Mouse (Mus musculus) lung, postnatal 4 days (tissue): Measurements from ENCODE around the gene Plch2.
A peak's percentile ranks its signal among the peaks of the same experiment; 100 is the strongest.

ENCODE experiments used
- DNase-seq, 2 experiments: peaks; one replicate each; pipeline ENCODE4 v3.0.0; 2021

Gene Plch2

GRCm38 (mm10) chr4:154952461-154953241, 103.9 kb downstream of the Plch2 start:
- no peak for DNase-seq

- no peak for DNase-seq
These were observed 107.0 kb downstream of the Plch2 start for GRCm38 (mm10) chr4:154949589-154949982.

GRCm38 (mm10) chr4:154948940-154949588, 107.5 kb downstream of the Plch2 start:
- no peak for DNase-seq

DNA sequence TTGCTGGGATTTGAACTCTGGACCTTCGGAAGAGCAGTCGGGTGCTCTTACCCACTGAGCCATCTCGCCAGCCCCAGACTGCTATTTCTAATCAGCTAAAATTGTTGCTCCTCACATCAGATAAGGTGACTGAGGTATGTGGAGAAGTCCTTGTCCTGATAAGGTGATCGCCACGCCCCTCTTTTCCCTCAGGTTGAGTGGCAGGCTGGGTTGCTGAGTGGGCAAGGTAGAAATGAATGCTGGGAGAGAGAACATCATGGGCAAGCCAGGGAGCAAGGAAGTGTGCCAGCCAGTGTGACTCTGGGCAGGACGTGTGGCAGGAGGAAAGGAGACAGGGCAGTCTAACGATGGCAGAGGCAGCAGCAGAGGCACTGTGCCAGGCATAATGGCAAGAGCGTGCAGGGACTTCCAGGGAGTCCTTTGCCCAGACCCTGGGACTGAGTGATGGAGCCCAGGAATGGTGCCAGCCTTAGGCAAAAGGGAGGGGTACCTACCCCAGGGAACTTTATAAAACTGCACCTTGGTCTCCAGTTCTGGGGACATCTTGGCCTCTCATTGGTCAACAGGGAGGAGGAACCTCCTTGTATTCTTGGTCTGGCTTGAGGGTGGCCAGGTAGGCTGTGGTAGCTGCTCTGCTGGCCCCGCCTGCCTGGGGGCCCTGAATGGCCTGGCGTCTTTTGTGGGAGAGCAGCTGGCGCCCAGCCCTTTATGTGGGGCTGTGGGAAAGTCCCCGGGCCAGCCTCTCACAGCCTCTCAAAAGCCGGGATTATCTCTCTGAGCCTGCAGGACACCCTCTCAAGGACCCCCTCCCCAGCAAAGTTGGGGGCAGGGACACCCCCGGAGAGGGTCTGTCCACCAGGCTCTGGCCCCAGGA, 108.3 kb downstream of the Plch2 start:
- DNase-seq, result peak; percentile 43 to 71

DNA sequence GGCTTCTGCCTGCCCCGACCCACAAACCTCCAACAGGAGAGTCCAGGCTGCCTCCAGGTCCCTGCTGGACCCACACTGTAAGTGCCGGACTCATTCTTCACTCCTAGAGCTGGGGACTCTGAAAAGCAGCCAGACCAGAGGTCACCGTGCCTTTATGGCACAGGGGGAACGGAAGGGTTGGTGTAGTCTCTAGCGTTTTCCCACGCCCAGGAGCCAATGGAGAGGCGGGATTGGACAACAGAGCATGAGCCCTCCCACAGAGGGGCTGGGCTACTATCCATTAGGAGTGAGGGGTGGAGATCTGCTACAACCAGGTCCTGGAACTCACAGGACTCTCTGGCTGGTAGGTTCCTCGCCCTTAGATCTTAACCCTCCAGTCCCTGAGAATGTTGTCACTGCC, 110.3 kb downstream of the Plch2 start:
- peak; percentile 76 to 81 for DNase-seq

- DNase-seq, result peak; percentile 80 to 86
These were observed 112.4 kb downstream of the Plch2 start for GRCm38 (mm10) chr4:154944121-154944590.

GRCm38 (mm10) chr4:154943323-154944039, 113.1 kb downstream of the Plch2 start:
- DNase-seq, result no peak

DNA sequence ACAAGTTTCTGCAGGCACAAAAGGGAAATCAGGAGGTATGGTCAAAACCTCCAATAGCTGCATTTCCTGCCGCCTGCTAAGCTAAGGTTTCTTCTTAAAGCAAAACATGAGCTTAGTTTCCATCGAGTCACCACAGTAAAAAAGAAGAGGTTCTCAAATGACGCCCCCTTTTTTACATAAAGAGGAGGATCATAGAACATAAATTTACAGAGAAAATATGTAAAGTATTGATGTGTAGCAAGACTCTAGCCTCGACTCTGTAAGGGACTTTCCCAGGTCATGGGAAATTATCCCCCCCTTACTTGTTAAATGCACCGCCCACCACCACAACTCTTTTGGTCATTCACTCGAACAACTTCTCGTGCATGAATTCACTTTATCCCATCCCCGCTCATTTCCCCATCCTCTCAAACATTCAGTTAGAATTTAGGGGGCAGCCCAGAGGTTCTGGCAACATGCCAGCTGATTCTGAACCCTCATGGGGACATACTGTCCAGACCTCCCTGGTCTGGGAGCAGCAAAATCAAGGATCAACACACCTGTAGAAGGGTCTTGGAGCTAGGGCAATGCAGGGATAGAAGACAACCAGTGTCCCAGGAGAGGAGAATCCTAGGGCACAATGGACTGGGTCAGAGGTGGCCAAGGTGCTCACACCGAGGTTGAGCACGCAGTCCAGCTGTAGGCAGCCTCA, 113.8 kb downstream of the Plch2 start:
- DNase-seq, result no peak

GRCm38 (mm10) chr4:154941831-154942230, 114.8 kb downstream of the Plch2 start:
- DNase-seq, result no peak

DNA sequence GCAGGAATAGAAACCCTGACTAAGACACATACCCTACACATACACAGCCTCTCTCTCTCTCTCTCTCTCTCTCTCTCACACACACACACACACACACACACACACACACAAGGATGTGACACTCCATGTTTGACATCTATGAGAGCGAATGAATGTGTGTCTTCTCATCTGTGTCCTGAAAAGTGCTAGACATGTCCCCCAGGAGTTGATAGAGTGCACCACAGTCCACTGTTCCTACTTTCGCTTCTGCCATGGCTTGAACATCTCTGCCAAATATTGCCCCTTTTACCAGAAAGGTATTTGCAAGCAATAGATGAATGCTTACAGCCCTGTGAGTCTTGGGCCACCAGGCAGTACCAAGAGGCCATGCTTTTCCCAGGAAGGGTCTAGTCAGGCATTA, 116.4 kb downstream of the Plch2 start:
- DNase-seq, result no peak

- no peak for DNase-seq
These were observed 118.8 kb downstream of the Plch2 start for GRCm38 (mm10) chr4:154937746-154938145.

- DNase-seq, result no peak
These were observed 119.9 kb downstream of the Plch2 start for GRCm38 (mm10) chr4:154936542-154937255.

DNA sequence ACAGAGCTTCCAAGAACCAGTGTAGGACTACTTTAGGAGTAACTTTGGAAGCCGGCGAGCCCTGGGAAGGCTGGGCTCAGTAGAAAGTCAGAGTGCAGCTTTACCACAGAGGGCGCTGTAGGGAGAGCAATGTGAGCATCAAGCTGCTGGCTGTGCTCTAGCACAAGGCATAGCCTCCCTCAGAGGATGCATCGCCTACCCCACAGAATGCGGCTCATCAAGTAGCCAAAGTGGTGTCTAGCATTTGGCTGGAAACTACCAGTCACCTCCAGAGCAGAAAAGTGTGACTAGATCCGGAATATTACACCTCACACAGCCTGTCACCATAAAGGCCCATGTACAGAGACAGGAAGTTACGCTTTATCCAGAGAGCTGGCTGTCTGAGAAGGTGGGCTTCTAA, 120.8 kb downstream of the Plch2 start:
- DNase-seq, result no peak

GRCm38 (mm10) chr4:154934800-154935199, 121.8 kb downstream of the Plch2 start:
- DNase-seq, result no peak

DNA sequence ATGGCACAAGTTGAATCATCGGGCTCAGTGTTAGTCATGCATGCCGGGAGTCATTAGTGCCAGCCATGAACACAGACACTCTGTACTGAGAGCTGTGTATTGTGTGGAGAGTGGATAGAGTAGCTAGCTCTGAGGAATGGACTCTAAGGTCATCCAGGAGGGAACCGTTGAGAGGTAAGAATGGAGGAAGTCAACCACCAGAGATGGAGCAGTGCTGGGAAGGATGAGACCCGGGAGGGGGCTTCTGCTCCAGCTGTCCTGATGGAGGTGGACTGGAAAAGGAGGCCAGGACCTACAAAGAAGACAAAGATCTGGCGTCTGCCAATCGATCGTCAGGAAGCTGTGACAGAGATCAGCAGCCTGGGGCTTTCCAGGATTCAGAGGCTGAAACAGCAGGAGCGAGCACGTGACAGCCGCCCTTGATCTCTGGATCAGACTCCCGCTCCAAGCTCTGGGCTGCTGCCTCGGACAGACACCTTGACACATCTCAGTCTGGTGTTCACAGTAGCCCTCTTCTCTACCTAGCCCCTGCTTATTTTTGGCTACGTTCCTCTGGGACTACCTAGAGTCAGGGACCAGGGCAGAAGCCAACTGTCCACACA, 123.2 kb downstream of the Plch2 start:
- no peak for DNase-seq
